Mouse (Mus musculus) cerebellum, adult 2 months (tissue): ENCODE measurements around the gene Vmn1r127.
"Not testable (repeated sequence)": the region's sequence is repeated elsewhere in the genome, so short reads cannot be mapped to it uniquely, and the experiment has no call there.

ENCODE experiments used
- CTCF ChIP-seq: fragments of 200-500 bp; IDR thresholded peaks from 2 replicates; pipeline ENCODE4 v1.5.1; 2011; ENCODE audit warnings: low read depth, mild to moderate bottlenecking, control low read depth, low read length, moderate library complexity, borderline replicate concordance; ENCODE audit not compliant: insufficient read depth
- POLR2A ChIP-seq: fragments of 200-500 bp; IDR thresholded peaks from 2 replicates; pipeline ENCODE4 v1.6.1; 2011; ENCODE audit warnings: low read length, control low read depth, borderline replicate concordance; ENCODE audit not compliant: insufficient read depth

DNA sequence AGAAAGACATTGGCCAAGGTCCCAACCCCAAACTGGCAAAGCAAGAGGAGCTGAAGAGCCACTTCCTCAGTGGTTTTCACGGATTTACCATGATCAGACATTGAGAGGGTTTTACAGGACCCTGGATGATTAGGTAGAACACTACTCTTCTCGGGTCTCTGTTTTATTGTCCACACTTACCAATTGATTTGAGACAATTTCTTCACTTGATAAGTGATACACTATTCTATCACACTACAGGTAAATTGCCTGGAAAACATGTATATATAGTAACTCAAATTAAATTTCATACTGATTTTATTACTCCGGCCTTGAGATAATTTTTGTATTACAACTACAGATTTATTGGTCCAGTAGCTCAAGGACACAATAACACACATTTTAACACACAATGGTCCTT is at the start of gene Vmn1r127:
- TF ChIP-seq CTCF, POLR2A: not testable (repeated sequence)
